Mouse (Mus musculus) heart, adult 2 months (tissue): ENCODE results near the gene Ankrd49. TPM values are rescaled to one million over a fixed set of nuclear protein-coding genes. Genes with fewer than 3 reads are reported as not detected.

Experiments
- DNase-seq, 2 experiments: peaks; one replicate each; pipeline ENCODE4 v3.0.0; 2021
- H3K27ac ChIP-seq: fragments of 200-600 bp; 2 replicates; pipeline ENCODE4 v1.8.1; 2022
- H3K27me3 ChIP-seq: fragments of 200-500 bp; 2 replicates; pipeline ENCODE4 v1.6.1; 2012; ENCODE audit warnings: mild to moderate bottlenecking, low read length, inconsistent platforms, mixed read lengths; ENCODE audit not compliant: control insufficient read depth, insufficient read depth
- H3K36me3 ChIP-seq: fragments of 200-500 bp; 2 replicates; pipeline ENCODE4 v1.6.1; 2012; ENCODE audit warnings: low read length, inconsistent platforms; ENCODE audit not compliant: control insufficient read depth, insufficient read depth
- H3K4me1 ChIP-seq: fragments of 200-500 bp; 2 replicates; pipeline ENCODE4 v1.6.1; 2011; ENCODE audit warnings: low read length; ENCODE audit not compliant: control insufficient read depth, insufficient read depth
- H3K4me3 ChIP-seq: fragments of 200-600 bp; 2 replicates; pipeline ENCODE4 v1.8.1; 2022
- H3K79me2 ChIP-seq: fragments of 200-500 bp; replicated peaks from 2 replicates; pipeline ENCODE4 v1.6.1; 2012; ENCODE audit warnings: mild to moderate bottlenecking, inconsistent platforms, low read length, moderate library complexity, mixed read lengths; ENCODE audit not compliant: control insufficient read depth, insufficient read depth
- H3K9ac ChIP-seq: fragments of 200-500 bp; 2 replicates; pipeline ENCODE4 v1.6.1; 2012; ENCODE audit warnings: low read depth, mild to moderate bottlenecking, control low read depth, inconsistent platforms, low read length, mixed read lengths
- CTCF ChIP-seq: fragments of 200-600 bp; IDR thresholded peaks from 2 replicates; pipeline ENCODE4 v1.8.1; 2022; ENCODE audit warnings: antibody characterized with exemption, mild to moderate bottlenecking, moderate library complexity
- EP300 ChIP-seq: fragments of 200-500 bp; IDR thresholded peaks from 2 replicates; pipeline ENCODE4 v1.6.1; 2011; ENCODE audit warnings: low read depth, low read length, control low read depth; ENCODE audit not compliant: insufficient read depth
- POLR2A ChIP-seq: fragments of 200-500 bp; IDR thresholded peaks from 2 replicates; pipeline ENCODE4 v1.6.1; 2011; ENCODE audit warnings: mild to moderate bottlenecking, low read depth, low read length, control low read depth; ENCODE audit not compliant: insufficient read depth
- WGBS: fragments of 180-500 bp; shearing (Covaris S2); methylation state at CpG from one replicate; pipeline ENCODE4 v1.1.7; 2018; 5-methylcytosine and 5-hydroxymethylcytosine counted together
- intact Hi-C: fragments of 180-260 bp; cut with DNase I; formaldehyde crosslinking; loops from one replicate; pipeline ENCODE4 v1.15.1; 2025
- polyA plus RNA-seq: library from polyadenylated mRNA; depleted of rRNA; stranded (reverse); fragments of >200 nt; gene quantifications from 2 replicates; pipeline ENCODE4 v1.2.3, GENCODE M21; 2012
- total RNA-seq, 2 experiments: library from RNA; stranded (reverse); gene quantifications; 2 replicates each; pipeline ENCODE4 v1.2.3; 2021

Gene Ankrd49
- total and polyA plus RNA-seq, 3 experiments, result 3.9 to 7.6 (median 5.3) TPM

GRCm38 (mm10) chr9:14806786-14807185 is 22.1 kb upstream of the Ankrd49 start:
- H3K36me3 ChIP-seq, result no peaks in the 10 kb centered on the region; the same call in 1 of the 2 replicates

DNA sequence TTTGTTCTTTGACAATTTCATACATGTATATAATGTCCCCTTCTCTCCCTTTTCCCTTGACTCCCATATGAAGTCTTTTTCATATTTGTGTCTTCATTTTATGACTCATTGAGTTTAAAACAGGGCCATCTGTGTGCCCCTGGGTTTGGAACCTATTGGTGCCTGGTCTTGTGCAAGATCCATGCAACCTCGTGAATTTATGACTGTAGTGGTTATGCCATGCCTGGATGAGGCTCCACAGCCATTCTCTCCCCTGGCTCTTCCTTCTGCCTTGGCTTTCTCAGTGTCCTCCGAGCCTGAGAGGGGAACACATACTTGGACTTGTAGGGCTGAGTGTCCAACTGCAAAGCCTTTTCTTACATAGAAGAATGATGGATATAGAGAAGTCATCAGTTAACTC is 21.1 kb upstream of the Ankrd49 start:
- intact Hi-C loops, result no loop called here
- Histone ChIP-seq H3K36me3 (no peaks in the 10 kb centered on the region; the same call in 1 of the 2 replicates), H3K79me2 (no peaks in the 10 kb centered on the region), H3K4me1 (no peaks in the 10 kb centered on the region), H3K9ac (no peak overlapping the region), H3K27me3 (no peaks in the 10 kb centered on the region), H3K27ac (no peak overlapping the region), H3K4me3 (no peak overlapping the region)
- TF ChIP-seq EP300, result no peak
- no peak for TF ChIP-seq POLR2A
- no peak for TF ChIP-seq CTCF
- WGBS, result 91% methylated on average over 2 of the region's 2 CpGs
- DNase-seq, result no peak

More at GRCm38 (mm10) chr9:14806786-14807185, 22.1 kb upstream of the Ankrd49 start:
- no peak overlapping the region for H3K27ac ChIP-seq
- 100% methylated on average over 1 of the region's 1 CpGs for WGBS
- no peak overlapping the region for H3K4me3 ChIP-seq
- no peak overlapping the region for H3K9ac ChIP-seq
- no peaks in the 10 kb centered on the region for H3K27me3 ChIP-seq
- no peak for DNase-seq
- H3K4me1 ChIP-seq, result no peaks in the 10 kb centered on the region
- TF ChIP-seq CTCF (no peak), EP300 (no peak), POLR2A (no peak)
- intact Hi-C loops, result no loop called here
- H3K79me2 ChIP-seq, result no peaks in the 10 kb centered on the region

- TF ChIP-seq EP300, result no peak
- no peak for TF ChIP-seq POLR2A
- no peak for TF ChIP-seq CTCF
- DNase-seq, result no peak
- H3K27ac ChIP-seq, result no peak overlapping the region
- no peaks in the 10 kb centered on the region; the same call in 1 of the 2 replicates for H3K36me3 ChIP-seq
- no peaks in the 10 kb centered on the region for H3K27me3 ChIP-seq
- no peaks in the 10 kb centered on the region for H3K79me2 ChIP-seq
- 88% methylated on average over 6 of the region's 6 CpGs for WGBS
- intact Hi-C loops, result loop anchor here (10.0 kb wide), 1 partner anchor 283 kb away; the partner anchor contains the start of genes Cwc15 and Kdm4d
- peaks cover 1% of the 10 kb centered on the region; the same call in 1 of the 2 replicates for H3K4me1 ChIP-seq
- no peak overlapping the region for H3K4me3 ChIP-seq
- no peak overlapping the region for H3K9ac ChIP-seq
Observed at GRCm38 (mm10) chr9:14787356-14787755, 2.7 kb upstream of the Ankrd49 start.

- Histone ChIP-seq H3K4me3 (no peak overlapping the region), H3K27me3 (no peaks in the 10 kb centered on the region), H3K36me3 (no peaks in the 10 kb centered on the region; the same call in 1 of the 2 replicates), H3K27ac (no peak overlapping the region), H3K9ac (no peak overlapping the region), H3K4me1 (no peaks in the 10 kb centered on the region), H3K79me2 (no peaks in the 10 kb centered on the region)
- WGBS, result 66% methylated on average over 13 of the region's 13 CpGs
- TF ChIP-seq POLR2A (no peak), CTCF (no peak), EP300 (no peak)
- intact Hi-C loops, result no loop called here
- no peak for DNase-seq
Observed at GRCm38 (mm10) chr9:14778341-14778740, 6.3 kb downstream of the Ankrd49 start.

GRCm38 (mm10) chr9:14773813-14774212 is 10.8 kb downstream of the Ankrd49 start:
- DNase-seq, result no peak
- no peaks in the 10 kb centered on the region for H3K4me1 ChIP-seq
- H3K79me2 ChIP-seq, result no peaks in the 10 kb centered on the region
- H3K9ac ChIP-seq, result no peak overlapping the region
- no peak overlapping the region for H3K27ac ChIP-seq
- no peak overlapping the region for H3K4me3 ChIP-seq
- no peaks in the 10 kb centered on the region for H3K36me3 ChIP-seq
- TF ChIP-seq CTCF (peak; percentile 49), POLR2A (no peak)
- peaks cover 6% of the 10 kb centered on the region for H3K27me3 ChIP-seq
- intact Hi-C loops, result loop anchor here (1.0 kb wide), 1 partner anchor 241 kb away; no protein-coding TSS in a partner anchor
- WGBS, result 31% methylated on average over 2 of the region's 2 CpGs

DNA sequence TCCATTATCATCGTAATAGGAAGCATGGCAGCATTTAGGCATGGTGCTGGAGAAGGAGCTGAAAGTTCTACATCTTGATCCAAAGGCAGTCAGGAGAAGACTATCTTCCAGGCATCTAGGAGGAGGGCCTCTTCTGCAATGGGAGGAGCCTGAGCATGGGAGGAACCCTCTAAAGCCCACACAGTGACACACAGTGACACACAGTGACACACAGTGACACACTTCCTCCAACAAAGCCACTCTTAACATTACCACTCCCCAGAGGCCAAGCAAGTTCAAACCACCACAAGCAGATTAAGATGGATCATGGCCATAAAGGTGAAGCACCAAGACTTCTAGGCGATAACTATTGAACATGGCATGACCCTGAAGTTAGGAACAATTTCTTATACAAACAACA is 12.6 kb downstream of the Ankrd49 start:
- Histone ChIP-seq H3K4me3 (no peak overlapping the region), H3K27ac (no peak overlapping the region), H3K4me1 (no peaks in the 10 kb centered on the region), H3K36me3 (no peaks in the 10 kb centered on the region), H3K9ac (no peak overlapping the region), H3K79me2 (no peaks in the 10 kb centered on the region), H3K27me3 (peaks cover 6% of the 10 kb centered on the region)
- intact Hi-C loops, result no loop called here
- no peak for DNase-seq
- 79% methylated on average over 2 of the region's 2 CpGs for WGBS
- no peak for TF ChIP-seq CTCF
- no peak for TF ChIP-seq EP300
- no peak for TF ChIP-seq POLR2A
